Mouse (Mus musculus) C2C12 (cell line): ENCODE measurements around the gene Brox.

Source experiments
- CEBPB ChIP-seq: IDR thresholded peaks from one replicate; pipeline ENCODE4 v1.6.1; 2011; ENCODE audit warnings: low read depth, mild to moderate bottlenecking, control low read depth, moderate library complexity
- CTCF ChIP-seq: IDR thresholded peaks from one replicate; pipeline ENCODE4 v1.5.1; 2011; ENCODE audit not compliant: control insufficient read depth, insufficient read depth, insufficient read length

DNA sequence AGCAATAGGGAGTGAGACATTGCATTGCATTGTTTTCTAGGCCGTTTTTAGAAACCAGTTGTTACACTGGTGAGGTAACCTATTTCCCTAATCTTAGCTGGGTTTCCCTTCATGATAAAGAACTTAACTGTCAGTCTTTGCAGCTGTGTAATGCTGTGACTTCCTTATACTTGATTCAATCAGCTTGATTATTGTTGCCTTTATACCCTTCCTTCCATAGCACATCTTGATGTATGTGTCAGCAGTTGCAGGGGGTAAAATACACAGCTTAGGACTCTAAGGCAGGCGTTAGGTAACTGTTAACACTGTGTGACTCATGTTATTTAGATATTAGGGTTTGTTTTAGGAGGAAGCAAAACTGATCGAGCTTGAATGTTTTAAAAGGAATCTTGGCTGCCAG is 23.6 kb upstream of the Brox start:
- TF ChIP-seq CTCF, result no peak
- no peak for TF ChIP-seq CEBPB
